In the genomic region with DNA sequence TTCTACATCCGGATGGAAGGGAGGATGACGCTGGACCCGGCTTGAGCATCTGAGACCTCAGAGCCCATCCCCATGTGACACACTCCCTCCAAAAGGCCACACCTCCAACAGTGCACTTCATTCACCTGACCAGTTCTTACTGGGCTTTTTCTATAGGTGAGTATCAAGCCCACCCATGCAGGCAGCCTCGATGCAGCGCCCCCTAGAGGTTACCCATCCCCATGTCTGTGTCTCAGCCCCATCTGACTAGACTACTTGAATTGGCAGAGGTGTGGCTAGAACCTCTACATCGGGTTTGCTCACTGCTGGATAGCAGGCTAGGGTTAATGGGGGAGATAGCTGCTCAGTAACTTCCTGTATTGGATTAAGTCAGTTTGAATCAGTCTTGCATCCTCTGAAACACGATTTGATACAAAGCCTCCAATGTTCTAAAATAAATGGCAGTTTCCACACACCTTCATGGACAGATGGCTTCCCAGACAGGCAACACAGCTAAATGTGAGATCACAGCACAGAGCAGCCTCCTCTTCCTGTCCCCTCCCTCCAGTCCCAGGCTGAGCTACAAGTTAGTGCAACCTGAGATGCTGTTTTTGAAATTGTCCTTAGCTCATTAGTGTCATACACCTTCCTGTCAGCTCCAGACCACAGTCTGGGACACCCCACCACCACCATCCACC, we compare ENCODE assay signal across 10 mouse cellular contexts.
DNase-seq lines count a peak whose midpoint lies in the region; ATAC-seq and TF ChIP-seq lines count a peak whose summit lies in the region.
"Had no signal": no experiment of that assay in that cellular context is flagged by ENCODE, and none has a peak within 500 bp of the region (broad histone marks: within the 10 kb centered on the region; RNA-seq: fewer than 3 reads in every experiment).

No protein-coding gene starts in this region.

- H3K27me3 ChIP-seq in hindbrain, postnatal 0 days (ENCODE audit: insufficient read depth, low read length): no peaks in the 10 kb centered on the region
- H3K27me3 ChIP-seq in hindbrain, embryonic 14.5 days (ENCODE audit: control insufficient read depth, insufficient read depth, low read length): no peaks in the 10 kb centered on the region

- peaks cover 8% of the 10 kb centered on the region; the same call in 1 of the 2 replicates for H3K4me1 ChIP-seq in hindbrain, postnatal 0 days (ENCODE audit: insufficient read depth, low read length)
- peaks cover 16% of the 10 kb centered on the region for H3K4me1 ChIP-seq in hindbrain, embryonic 14.5 days (replicated peaks; ENCODE audit: control insufficient read depth, insufficient read depth, low read length)

- H3K36me3 ChIP-seq in hindbrain, postnatal 0 days (ENCODE audit: insufficient read depth, low read length): no peaks in the 10 kb centered on the region
- no peaks in the 10 kb centered on the region for H3K36me3 ChIP-seq in hindbrain, embryonic 14.5 days (replicated peaks; ENCODE audit: control insufficient read depth, insufficient read depth)
- H3K36me3 ChIP-seq: hindbrain, embryonic 13.5 days had no signal

- no peaks in the 10 kb centered on the region for H3K9me3 ChIP-seq in hindbrain, postnatal 0 days (ENCODE audit: low read length)
- H3K9me3 ChIP-seq in hindbrain, embryonic 14.5 days (ENCODE audit: control insufficient read depth, low read length): no peaks in the 10 kb centered on the region

- H3K9ac ChIP-seq in hindbrain, postnatal 0 days (replicated peaks; ENCODE audit: low read length): no peak overlapping the region
- no peak overlapping the region for H3K9ac ChIP-seq in hindbrain, embryonic 14.5 days
- H3K9ac ChIP-seq: hindbrain, embryonic 13.5 days had no signal

- H3K27ac ChIP-seq in hindbrain, postnatal 0 days: no peak overlapping the region
- no peak overlapping the region for H3K27ac ChIP-seq in hindbrain, embryonic 14.5 days
- H3K27ac ChIP-seq: hindbrain, embryonic 13.5 days had no signal

- no peak for ATAC-seq in hindbrain, postnatal 0 days
- no peak for ATAC-seq in hindbrain, embryonic 14.5 days (ENCODE audit: low FRiP score)
- ATAC-seq in megakaryocyte progenitor cell, adult 5-6 weeks (replicated peaks; ENCODE audit: poor library complexity): 0 out of 2 replicates have a peak, but pooled peaks have one; percentile 11

- no peak overlapping the region for H3K4me2 ChIP-seq in hindbrain, postnatal 0 days (ENCODE audit: low read depth, low read length)
- H3K4me2 ChIP-seq in hindbrain, embryonic 14.5 days (replicated peaks): no peak overlapping the region
- H3K4me2 ChIP-seq: hindbrain, embryonic 13.5 days had no signal

- no peak for DNase-seq in hindbrain, postnatal 0 days (ENCODE audit: low spot score)
- DNase-seq in hindbrain, embryonic 14.5 days (ENCODE audit: low spot score): no peak
- DNase-seq in retina, embryonic 14.5 days (ENCODE audit: low spot score): peak; percentile 32
- DNase-seq in retina, postnatal 1 day: no peak
- DNase-seq in brain, adult 2 months (ENCODE audit: low read depth, low spot score): peak; percentile 83
- DNase-seq in gastrocnemius, postnatal 10 days: no peak
- no peak for DNase-seq in spleen, adult 12 weeks (ENCODE audit: low spot score)
- DNase-seq: gastrocnemius, postnatal 14 days had no signal

- no peak overlapping the region for H3K4me3 ChIP-seq in hindbrain, postnatal 0 days (ENCODE audit: low read length)
- H3K4me3 ChIP-seq in hindbrain, embryonic 14.5 days (replicated peaks; ENCODE audit: low read length): no peak overlapping the region
- H3K4me3 ChIP-seq: hindbrain, embryonic 13.5 days had no signal

- peak; percentile 36 for TF ChIP-seq CTCF in hindbrain, postnatal 0 days (IDR thresholded peaks at IDR 0.05; ENCODE audit: low read depth)

- 50% methylated on average over 7 of the region's 7 CpGs for WGBS in hindbrain, postnatal 0 days
- 65% methylated on average over 7 of the region's 7 CpGs for WGBS in hindbrain, embryonic 14.5 days

Comparison
In these comparisons a context has a peak if more than half of its experiments do, and no peak if none do; other contexts are left out.
1. DNase-seq: peak in retina, embryonic 14.5 days (single experiment) and brain, adult 2 months (single experiment); none in hindbrain, postnatal 0 days (single experiment), hindbrain, embryonic 14.5 days (single experiment), retina, postnatal 1 day (single experiment), gastrocnemius, postnatal 10 days (single experiment) and spleen, adult 12 weeks (single experiment).